Mouse (Mus musculus): ENCODE measurements around the gene Dnajb13. TPM values are rescaled to one million over a fixed set of nuclear protein-coding genes. Genes with fewer than 3 reads are reported as not detected.

Dnajb13 gene
- polyA plus RNA-seq, 1 experiment from 2014 or later = 0.85 TPM

DNA sequence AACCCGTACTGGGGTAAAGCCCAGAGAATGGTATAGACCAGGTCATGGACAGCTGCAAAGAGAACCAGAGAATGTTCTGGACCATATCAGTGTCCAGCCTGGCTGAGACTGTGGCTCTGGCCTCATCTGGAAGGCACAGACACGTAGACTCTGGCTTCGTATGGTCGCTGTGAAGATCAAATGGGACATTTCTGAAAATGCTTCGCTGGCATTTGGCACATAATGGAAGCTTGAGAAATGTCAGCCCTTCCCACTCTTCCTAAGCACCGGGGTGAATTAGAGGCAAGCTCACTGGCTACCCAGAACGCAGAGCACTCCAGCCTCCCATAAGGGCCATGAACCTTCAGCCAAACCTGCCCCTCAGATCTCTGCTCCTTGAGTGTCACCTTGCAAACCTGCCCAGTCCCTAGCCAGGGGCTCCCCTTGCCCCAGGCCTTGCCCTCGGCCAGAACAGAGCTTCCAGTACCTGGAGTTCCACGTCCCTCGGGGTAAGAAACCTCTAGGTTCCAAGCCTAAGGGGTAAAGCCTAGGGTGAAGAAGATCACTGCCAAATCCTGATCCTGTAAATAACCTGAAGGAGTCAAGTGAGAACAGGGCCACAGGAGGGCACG is 43.9 kb downstream of the Dnajb13 start:
- no peak for ATAC-seq (replicated peaks; ENCODE audit: extremely low read depth, insufficient read depth, low FRiP score)
- Histone ChIP-seq H3K27me3 (ENCODE audit: control insufficient read depth, insufficient read depth, low read length) (no peaks in the 10 kb centered on the region), H3K9ac (ENCODE audit: low read length) (no peak overlapping the region), H3K4me1 (ENCODE audit: control insufficient read depth, insufficient read depth, low read length) (peaks cover 22% of the 10 kb centered on the region), H3K4me3 (ENCODE audit: low read length) (no peak overlapping the region), H3K36me3 (ENCODE audit: control insufficient read depth, insufficient read depth) (peaks cover 6% of the 10 kb centered on the region; the same call in 1 of the 2 replicates), H3K4me2 (ENCODE audit: low read depth, low read length) (no peak overlapping the region), H3K9me3 (replicated peaks; ENCODE audit: control insufficient read depth, low read length) (no peaks in the 10 kb centered on the region), H3K27ac (ENCODE audit: low read length) (no peak overlapping the region)
- 89% methylated on average over 11 of the region's 11 CpGs for WGBS

DNA sequence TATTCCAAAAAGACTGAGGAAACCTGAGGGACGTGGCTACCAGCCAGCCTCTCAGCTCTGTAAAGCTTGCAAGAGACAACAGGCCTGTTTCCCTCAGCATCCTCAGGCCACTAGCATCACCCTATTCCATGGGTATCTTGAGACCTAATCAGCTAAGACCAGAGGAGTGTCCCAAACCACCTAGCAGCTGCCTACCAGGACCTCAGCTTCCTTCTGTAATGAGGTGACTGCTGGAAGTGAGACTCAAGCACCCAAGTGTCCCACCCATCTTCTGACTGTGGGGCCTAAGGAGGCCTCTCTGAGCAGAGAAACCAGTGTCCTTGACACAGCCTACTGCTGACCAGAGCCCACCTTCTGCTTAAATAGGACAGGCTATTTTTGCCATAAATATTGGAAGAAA is 45.3 kb downstream of the Dnajb13 start:
- no peak overlapping the region for H3K9ac ChIP-seq (ENCODE audit: low read length)
- no peak for ATAC-seq (replicated peaks; ENCODE audit: extremely low read depth, insufficient read depth, low FRiP score)
- WGBS = 89% methylated on average over 1 of the region's 1 CpGs

DNA sequence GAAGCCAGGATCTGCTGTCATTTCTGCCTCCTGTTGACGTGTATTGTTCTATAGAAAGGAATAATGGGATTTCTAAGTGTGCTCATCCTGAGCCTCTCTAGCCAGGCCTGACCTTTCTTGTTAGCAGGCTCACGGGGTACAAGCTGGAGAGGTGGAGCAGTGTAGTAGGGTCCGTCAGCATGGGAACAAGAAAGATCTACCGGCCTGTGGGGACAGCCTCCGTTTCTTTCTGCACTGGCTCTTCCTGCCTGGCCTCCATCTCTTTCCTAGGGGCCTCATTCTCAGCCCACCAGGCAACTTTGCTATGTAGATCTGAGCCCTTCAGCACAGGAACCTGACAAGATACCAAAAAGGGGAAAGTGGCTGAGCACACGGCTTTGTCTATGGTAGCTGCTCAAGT is 46.0 kb downstream of the Dnajb13 start:
- Histone ChIP-seq H3K9me3 (replicated peaks; ENCODE audit: control insufficient read depth, low read length) (no peaks in the 10 kb centered on the region), H3K4me2 (ENCODE audit: low read depth, low read length) (no peak overlapping the region), H3K4me3 (ENCODE audit: low read length) (no peak overlapping the region), H3K9ac (ENCODE audit: low read length) (no peak overlapping the region), H3K4me1 (ENCODE audit: control insufficient read depth, insufficient read depth, low read length) (peaks cover 31% of the 10 kb centered on the region), H3K27ac (ENCODE audit: low read length) (no peak overlapping the region), H3K27me3 (ENCODE audit: control insufficient read depth, insufficient read depth, low read length) (no peaks in the 10 kb centered on the region), H3K36me3 (ENCODE audit: control insufficient read depth, insufficient read depth) (peaks cover 6% of the 10 kb centered on the region; the same call in 1 of the 2 replicates)
- ATAC-seq (replicated peaks; ENCODE audit: extremely low read depth, insufficient read depth, low FRiP score) = no peak
- 77% methylated on average over 6 of the region's 6 CpGs for WGBS

More for the DNA sequence above, 45.3 kb downstream of the Dnajb13 start:
- Histone ChIP-seq H3K27me3 (ENCODE audit: control insufficient read depth, insufficient read depth, low read length) (no peaks in the 10 kb centered on the region), H3K27ac (ENCODE audit: low read length) (no peak overlapping the region), H3K4me3 (ENCODE audit: low read length) (no peak overlapping the region), H3K4me1 (ENCODE audit: control insufficient read depth, insufficient read depth, low read length) (peaks cover 28% of the 10 kb centered on the region), H3K9me3 (replicated peaks; ENCODE audit: control insufficient read depth, low read length) (no peaks in the 10 kb centered on the region), H3K36me3 (ENCODE audit: control insufficient read depth, insufficient read depth) (peaks cover 6% of the 10 kb centered on the region; the same call in 1 of the 2 replicates), H3K4me2 (ENCODE audit: low read depth, low read length) (no peak overlapping the region)

DNA sequence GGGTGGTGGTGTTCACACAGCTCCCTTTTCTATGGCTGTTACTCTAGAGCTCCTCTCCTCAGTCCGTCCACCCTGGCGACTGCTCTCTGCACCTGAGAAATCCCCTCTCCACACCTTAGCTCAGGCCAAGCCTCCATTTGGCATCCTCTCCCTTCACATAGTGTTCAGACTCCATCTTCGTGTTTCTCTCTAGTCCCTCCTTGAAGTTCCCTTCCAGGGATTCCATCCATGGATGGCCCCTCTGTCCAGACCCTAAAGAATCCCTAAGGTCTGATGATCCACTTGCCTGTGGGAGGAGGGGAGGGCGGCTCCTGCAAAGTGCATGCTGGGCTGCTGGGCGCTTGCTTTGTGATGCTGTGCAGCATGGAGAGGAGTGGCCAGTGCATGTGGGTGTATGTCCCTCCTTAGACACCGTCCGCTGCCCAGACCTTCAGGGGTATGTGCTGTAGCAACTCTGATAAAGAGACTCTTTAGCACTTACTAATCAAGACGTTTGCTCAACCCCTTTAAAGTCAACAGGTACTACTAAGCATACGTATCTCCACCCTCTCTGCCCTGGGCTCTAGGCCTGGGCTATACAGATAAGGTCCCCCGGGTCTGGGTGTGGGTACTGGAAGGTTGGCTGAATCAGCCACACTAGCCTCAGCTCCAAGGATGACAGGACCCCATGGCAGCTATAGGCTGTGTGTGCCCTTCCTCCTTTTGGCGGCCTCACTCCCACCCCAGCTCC is 47.8 kb downstream of the Dnajb13 start:
- H3K36me3 ChIP-seq (ENCODE audit: control insufficient read depth, insufficient read depth) = peaks cover 6% of the 10 kb centered on the region; the same call in 1 of the 2 replicates
- H3K9ac ChIP-seq (ENCODE audit: low read length) = no peak overlapping the region
- H3K9me3 ChIP-seq (replicated peaks; ENCODE audit: control insufficient read depth, low read length) = no peaks in the 10 kb centered on the region
- H3K4me2 ChIP-seq (ENCODE audit: low read depth, low read length) = no peak overlapping the region
- ATAC-seq (replicated peaks; ENCODE audit: extremely low read depth, insufficient read depth, low FRiP score) = no peak
- 74% methylated on average over 11 of the region's 11 CpGs for WGBS
- no peak overlapping the region for H3K27ac ChIP-seq (ENCODE audit: low read length)
- H3K4me3 ChIP-seq (ENCODE audit: low read length) = no peak overlapping the region
- peaks cover 25% of the 10 kb centered on the region for H3K4me1 ChIP-seq (ENCODE audit: control insufficient read depth, insufficient read depth, low read length)
- H3K27me3 ChIP-seq (ENCODE audit: control insufficient read depth, insufficient read depth, low read length) = no peaks in the 10 kb centered on the region

DNA sequence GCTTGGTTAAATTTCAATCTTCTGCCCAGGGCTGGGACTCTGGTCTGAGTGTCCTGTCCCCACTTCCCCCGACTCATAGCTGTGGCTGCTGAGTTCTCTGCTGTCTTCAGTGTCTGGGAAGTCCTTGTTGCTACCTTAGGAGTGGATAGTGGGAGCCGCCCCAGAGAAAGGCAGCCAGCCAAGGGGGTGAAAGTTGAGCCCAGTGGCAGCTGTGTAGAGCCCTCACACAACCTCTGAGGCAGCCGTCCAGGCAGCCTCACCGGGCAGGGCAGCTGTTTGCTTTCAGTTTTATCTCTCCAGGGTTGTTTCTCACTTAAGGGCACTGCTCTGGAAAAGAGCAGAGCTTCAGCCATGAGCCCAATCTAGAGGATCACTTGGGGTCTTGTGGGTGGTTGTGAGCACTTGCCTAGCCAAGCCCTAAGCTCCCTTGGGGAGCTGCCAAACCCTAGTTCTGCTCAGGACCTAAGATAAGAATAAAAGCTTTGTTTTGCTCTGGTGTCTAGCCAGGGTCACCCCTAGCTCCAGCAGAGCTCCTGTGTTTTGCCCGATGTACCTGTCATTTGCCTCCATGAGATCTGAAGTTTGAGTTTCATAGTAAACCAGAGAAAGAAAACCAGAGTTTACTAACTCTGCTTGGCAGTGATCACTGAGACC is 49.0 kb downstream of the Dnajb13 start:
- peak overlapping the region; percentile 91 for H3K27ac ChIP-seq (ENCODE audit: low read length)
- peak; percentile 90 for ATAC-seq (replicated peaks; ENCODE audit: extremely low read depth, insufficient read depth, low FRiP score)
- H3K9ac ChIP-seq (ENCODE audit: low read length) = peak overlapping the region; percentile 33
- H3K4me3 ChIP-seq (ENCODE audit: low read length) = peak overlapping the region; percentile 11
- H3K36me3 ChIP-seq (ENCODE audit: control insufficient read depth, insufficient read depth) = peaks cover 6% of the 10 kb centered on the region; the same call in 1 of the 2 replicates
- H3K9me3 ChIP-seq (replicated peaks; ENCODE audit: control insufficient read depth, low read length) = no peaks in the 10 kb centered on the region
- H3K27me3 ChIP-seq (ENCODE audit: control insufficient read depth, insufficient read depth, low read length) = no peaks in the 10 kb centered on the region
- 9% methylated on average over 5 of the region's 5 CpGs for WGBS
- peaks cover 33% of the 10 kb centered on the region for H3K4me1 ChIP-seq (ENCODE audit: control insufficient read depth, insufficient read depth, low read length)
- peak overlapping the region; percentile 48 for H3K4me2 ChIP-seq (ENCODE audit: low read depth, low read length)

GRCm38 (mm10) chr7:100465248-100465647 is 49.5 kb downstream of the Dnajb13 start:
- Histone ChIP-seq H3K36me3 (ENCODE audit: control insufficient read depth, insufficient read depth) (peaks cover 6% of the 10 kb centered on the region; the same call in 1 of the 2 replicates), H3K4me1 (ENCODE audit: control insufficient read depth, insufficient read depth, low read length) (peaks cover 33% of the 10 kb centered on the region), H3K9ac (ENCODE audit: low read length) (peak overlapping the region; percentile 33), H3K4me2 (ENCODE audit: low read depth, low read length) (peak overlapping the region; percentile 48), H3K27me3 (ENCODE audit: control insufficient read depth, insufficient read depth, low read length) (no peaks in the 10 kb centered on the region), H3K9me3 (replicated peaks; ENCODE audit: control insufficient read depth, low read length) (no peaks in the 10 kb centered on the region), H3K4me3 (ENCODE audit: low read length) (peak overlapping the region; percentile 11), H3K27ac (ENCODE audit: low read length) (peak overlapping the region; percentile 91)
- 0 out of 2 replicates have a peak, but pooled peaks have one; percentile 28 for ATAC-seq (replicated peaks; ENCODE audit: extremely low read depth, insufficient read depth, low FRiP score)
- 41% methylated on average over 4 of the region's 4 CpGs for WGBS

GRCm38 (mm10) chr7:100464248-100464647 is 50.5 kb downstream of the Dnajb13 start:
- 95% methylated on average over 7 of the region's 7 CpGs for WGBS
- no peak overlapping the region for H3K27ac ChIP-seq (ENCODE audit: low read length)
- no peak overlapping the region for H3K9ac ChIP-seq (ENCODE audit: low read length)
- ATAC-seq (replicated peaks; ENCODE audit: extremely low read depth, insufficient read depth, low FRiP score) = no peak
- H3K27me3 ChIP-seq (ENCODE audit: control insufficient read depth, insufficient read depth, low read length) = no peaks in the 10 kb centered on the region
- H3K36me3 ChIP-seq (ENCODE audit: control insufficient read depth, insufficient read depth) = peaks cover 6% of the 10 kb centered on the region
- no peaks in the 10 kb centered on the region for H3K9me3 ChIP-seq (replicated peaks; ENCODE audit: control insufficient read depth, low read length)
- H3K4me1 ChIP-seq (ENCODE audit: control insufficient read depth, insufficient read depth, low read length) = peaks cover 33% of the 10 kb centered on the region
- no peak overlapping the region for H3K4me2 ChIP-seq (ENCODE audit: low read depth, low read length)
- no peak overlapping the region for H3K4me3 ChIP-seq (ENCODE audit: low read length)

- Histone ChIP-seq H3K9ac (ENCODE audit: low read length) (no peak overlapping the region), H3K9me3 (replicated peaks; ENCODE audit: control insufficient read depth, low read length) (no peaks in the 10 kb centered on the region), H3K4me1 (ENCODE audit: control insufficient read depth, insufficient read depth, low read length) (peaks cover 33% of the 10 kb centered on the region), H3K4me2 (ENCODE audit: low read depth, low read length) (no peak overlapping the region), H3K27ac (ENCODE audit: low read length) (no peak overlapping the region), H3K27me3 (ENCODE audit: control insufficient read depth, insufficient read depth, low read length) (no peaks in the 10 kb centered on the region), H3K36me3 (ENCODE audit: control insufficient read depth, insufficient read depth) (peaks cover 5% of the 10 kb centered on the region), H3K4me3 (ENCODE audit: low read length) (no peak overlapping the region)
- 85% methylated on average over 10 of the region's 10 CpGs for WGBS
- ATAC-seq (replicated peaks; ENCODE audit: extremely low read depth, insufficient read depth, low FRiP score) = no peak
Observed at GRCm38 (mm10) chr7:100463757-100464156, 51.0 kb downstream of the Dnajb13 start.

DNA sequence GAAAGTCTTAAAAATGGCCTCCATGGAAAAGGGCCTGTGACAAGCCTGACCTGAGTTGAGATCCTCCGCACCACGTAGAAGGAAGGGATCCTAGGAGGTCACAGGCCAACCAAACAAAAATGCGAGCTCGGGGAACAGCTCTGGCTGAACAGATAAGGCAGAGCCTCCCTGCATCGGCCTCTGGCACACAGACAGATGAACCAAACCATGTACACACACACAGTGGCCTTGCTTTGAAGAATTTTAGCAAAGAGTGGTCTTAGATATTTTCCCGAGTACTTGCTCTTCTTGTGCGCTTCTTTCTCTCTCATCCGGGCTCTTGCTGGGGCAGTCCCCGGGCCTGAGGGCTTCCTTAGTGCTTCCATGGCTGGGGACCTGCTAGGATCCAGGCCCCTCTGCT is 51.6 kb downstream of the Dnajb13 start:
- H3K27ac ChIP-seq (ENCODE audit: low read length) = no peak overlapping the region
- ATAC-seq (replicated peaks; ENCODE audit: extremely low read depth, insufficient read depth, low FRiP score) = no peak

More for the DNA sequence above, 51.6 kb downstream of the Dnajb13 start:
- H3K27me3 ChIP-seq (ENCODE audit: control insufficient read depth, insufficient read depth, low read length) = no peaks in the 10 kb centered on the region
- no peak overlapping the region for H3K9ac ChIP-seq (ENCODE audit: low read length)
- no peak overlapping the region for H3K4me3 ChIP-seq (ENCODE audit: low read length)
- peaks cover 33% of the 10 kb centered on the region for H3K4me1 ChIP-seq (ENCODE audit: control insufficient read depth, insufficient read depth, low read length)
- WGBS = 63% methylated on average over 9 of the region's 9 CpGs
- no peaks in the 10 kb centered on the region for H3K9me3 ChIP-seq (replicated peaks; ENCODE audit: control insufficient read depth, low read length)
- peaks cover 5% of the 10 kb centered on the region for H3K36me3 ChIP-seq (ENCODE audit: control insufficient read depth, insufficient read depth)
- no peak overlapping the region for H3K4me2 ChIP-seq (ENCODE audit: low read depth, low read length)

All from heart, embryonic 16.5 days (tissue).